Mouse (Mus musculus): Measurements from ENCODE around the gene Slc22a5. TPM values are rescaled to one million over a fixed set of nuclear protein-coding genes. Genes with fewer than 3 reads are reported as not detected.

The Slc22a5 gene
- polyA plus RNA-seq, 1 experiment from 2014 or later: 9.4 TPM

DNA sequence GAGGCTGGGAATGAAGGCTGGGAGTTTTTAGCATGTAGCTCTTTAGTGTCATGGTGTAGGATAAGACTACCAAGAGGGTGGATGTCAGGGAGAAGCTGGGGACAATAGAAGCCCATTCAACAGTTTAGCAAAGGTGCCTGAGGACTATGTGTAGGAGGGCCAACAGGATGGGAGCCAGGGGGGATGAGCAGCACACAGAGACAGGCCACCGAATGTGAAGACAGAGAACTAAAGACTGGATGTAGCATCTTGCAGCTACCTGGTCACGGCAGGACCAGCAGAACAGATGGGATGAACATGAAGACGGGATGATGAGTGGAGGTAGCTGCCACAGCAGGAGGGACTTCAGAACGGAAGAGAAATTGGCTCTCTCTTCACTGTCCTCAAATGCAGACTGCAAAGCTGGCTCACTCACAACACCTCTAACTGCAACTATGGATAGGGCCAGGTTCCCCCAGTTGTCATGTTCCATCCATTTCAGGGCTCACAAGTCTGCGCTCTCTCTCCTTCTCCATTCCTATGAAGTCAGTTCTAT lies 74.6 kb downstream of the Slc22a5 start:
- Histone ChIP-seq H3K9me3 (ENCODE audit: control insufficient read depth, low read length) (no peaks in the 10 kb centered on the region), H3K4me2 (replicated peaks; ENCODE audit: low read depth) (no peak overlapping the region), H3K4me1 (replicated peaks; ENCODE audit: control insufficient read depth, insufficient read depth) (no peaks in the 10 kb centered on the region), H3K9ac (ENCODE audit: low read length) (no peak overlapping the region), H3K27me3 (ENCODE audit: control insufficient read depth, insufficient read depth, low read length) (no peaks in the 10 kb centered on the region), H3K36me3 (ENCODE audit: control insufficient read depth, insufficient read depth, low read length) (no peaks in the 10 kb centered on the region), H3K4me3 (ENCODE audit: low read depth, low read length) (no peak overlapping the region), H3K27ac (replicated peaks) (no peak overlapping the region)
- TF ChIP-seq EP300 (optimal IDR thresholded peaks at IDR 0.05) (no peak), CTCF (IDR thresholded peaks at IDR 0.05; ENCODE audit: low read depth) (no peak)
- DNase-seq (ENCODE audit: low spot score) (no peak), ATAC-seq (ENCODE audit: low FRiP score, low TSS enrichment) (no peak)
- 93% methylated on average over 5 of the region's 5 CpGs for WGBS

DNA sequence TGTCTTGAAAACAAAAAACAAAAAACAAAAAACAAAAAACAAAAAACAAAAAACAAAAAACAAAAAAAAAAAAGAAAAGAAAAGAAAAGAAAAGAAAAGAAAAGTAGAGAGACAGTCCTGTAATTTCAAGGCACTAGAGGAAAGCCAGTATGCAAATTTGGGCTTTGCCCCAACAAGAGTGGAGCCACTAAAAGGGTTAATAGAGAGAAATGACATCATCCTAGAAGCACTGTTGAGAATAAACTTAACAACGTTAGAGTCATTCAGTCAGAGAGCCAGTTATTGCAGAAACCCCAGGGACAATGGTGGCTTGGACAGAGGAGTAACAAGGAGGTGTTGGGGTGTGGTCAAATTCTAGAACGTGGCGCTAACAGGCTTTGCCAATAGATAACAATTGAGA lies 76.7 kb downstream of the Slc22a5 start:
- DNase-seq (ENCODE audit: low spot score) (no peak), ATAC-seq (ENCODE audit: low FRiP score, low TSS enrichment) (no peak)
- no peak overlapping the region for H3K9ac ChIP-seq (ENCODE audit: low read length)
- H3K36me3 ChIP-seq (ENCODE audit: control insufficient read depth, insufficient read depth, low read length): no peaks in the 10 kb centered on the region
- no peaks in the 10 kb centered on the region for H3K4me1 ChIP-seq (replicated peaks; ENCODE audit: control insufficient read depth, insufficient read depth)
- no peak overlapping the region for H3K4me3 ChIP-seq (ENCODE audit: low read depth, low read length)
- TF ChIP-seq CTCF (IDR thresholded peaks at IDR 0.05; ENCODE audit: low read depth): no peak
- no peak for TF ChIP-seq EP300 (optimal IDR thresholded peaks at IDR 0.05)
- H3K4me2 ChIP-seq (replicated peaks; ENCODE audit: low read depth): no peak overlapping the region
- WGBS: 49% methylated on average over 3 of the region's 3 CpGs
- H3K27ac ChIP-seq (replicated peaks): no peak overlapping the region
- H3K9me3 ChIP-seq (ENCODE audit: control insufficient read depth, low read length): no peaks in the 10 kb centered on the region
- H3K27me3 ChIP-seq (ENCODE audit: control insufficient read depth, insufficient read depth, low read length): no peaks in the 10 kb centered on the region

Other genes with a start within 250 kb of the Slc22a5 start
- 12.4 and 15.7 TPM in 2 replicates for gene Rad50, start 184.3 kb downstream of the Slc22a5 start, polyA plus RNA-seq (2015; fragmentation: Nextera tagmentation; extraction: Ambion mirVana)
- not detected in 2 replicates for gene Il5, start 170.9 kb downstream of the Slc22a5 start, polyA plus RNA-seq (2015; fragmentation: Nextera tagmentation; extraction: Ambion mirVana)
- 18.7 and 25.7 TPM in 2 replicates for gene Irf1, start 121.6 kb downstream of the Slc22a5 start, polyA plus RNA-seq (2015; fragmentation: Nextera tagmentation; extraction: Ambion mirVana)
- 0.17 TPM in 1 of 2 replicates, not detected in the other for gene Gm17334, start 118.5 kb downstream of the Slc22a5 start, polyA plus RNA-seq (2015; fragmentation: Nextera tagmentation; extraction: Ambion mirVana)
- gene Gm12216, start 32.4 kb downstream of the Slc22a5 start, polyA plus RNA-seq (2015; fragmentation: Nextera tagmentation; extraction: Ambion mirVana): 1.9 and 2.3 TPM in 2 replicates
- gene Slc22a21, start 88.7 kb upstream of the Slc22a5 start, polyA plus RNA-seq (2015; fragmentation: Nextera tagmentation; extraction: Ambion mirVana): 6.0 and 6.3 TPM in 2 replicates
- 2.1 and 2.5 TPM in 2 replicates for gene Slc22a4, start 136.4 kb upstream of the Slc22a5 start, polyA plus RNA-seq (2015; fragmentation: Nextera tagmentation; extraction: Ambion mirVana)
- 55.5 and 58.6 TPM in 2 replicates for gene Pdlim4, start 177.4 kb upstream of the Slc22a5 start, polyA plus RNA-seq (2015; fragmentation: Nextera tagmentation; extraction: Ambion mirVana)
- gene P4ha2, start 208.4 kb upstream of the Slc22a5 start, polyA plus RNA-seq (2015; fragmentation: Nextera tagmentation; extraction: Ambion mirVana): 28.4 and 30.2 TPM in 2 replicates